Mouse (Mus musculus) heart, adult 2 months (tissue): ENCODE data around the gene Rgl1. TPM values are rescaled to one million over a fixed set of nuclear protein-coding genes. Genes with fewer than 3 reads are reported as not detected.

Experiments used
- DNase-seq, 2 experiments: peaks; one replicate each; pipeline ENCODE4 v3.0.0; 2021
- H3K27ac ChIP-seq: fragments of 200-600 bp; 2 replicates; pipeline ENCODE4 v1.8.1; 2022
- H3K27me3 ChIP-seq: fragments of 200-500 bp; 2 replicates; pipeline ENCODE4 v1.6.1; 2012; ENCODE audit warnings: mild to moderate bottlenecking, low read length, inconsistent platforms, mixed read lengths; ENCODE audit not compliant: control insufficient read depth, insufficient read depth
- H3K36me3 ChIP-seq: fragments of 200-500 bp; 2 replicates; pipeline ENCODE4 v1.6.1; 2012; ENCODE audit warnings: low read length, inconsistent platforms; ENCODE audit not compliant: control insufficient read depth, insufficient read depth
- H3K4me1 ChIP-seq: fragments of 200-500 bp; 2 replicates; pipeline ENCODE4 v1.6.1; 2011; ENCODE audit warnings: low read length; ENCODE audit not compliant: control insufficient read depth, insufficient read depth
- H3K4me3 ChIP-seq: fragments of 200-600 bp; 2 replicates; pipeline ENCODE4 v1.8.1; 2022
- H3K79me2 ChIP-seq: fragments of 200-500 bp; replicated peaks from 2 replicates; pipeline ENCODE4 v1.6.1; 2012; ENCODE audit warnings: mild to moderate bottlenecking, inconsistent platforms, low read length, moderate library complexity, mixed read lengths; ENCODE audit not compliant: control insufficient read depth, insufficient read depth
- H3K9ac ChIP-seq: fragments of 200-500 bp; 2 replicates; pipeline ENCODE4 v1.6.1; 2012; ENCODE audit warnings: low read depth, mild to moderate bottlenecking, control low read depth, inconsistent platforms, low read length, mixed read lengths
- CTCF ChIP-seq: fragments of 200-600 bp; IDR thresholded peaks from 2 replicates; pipeline ENCODE4 v1.8.1; 2022; ENCODE audit warnings: antibody characterized with exemption, mild to moderate bottlenecking, moderate library complexity
- EP300 ChIP-seq: fragments of 200-500 bp; IDR thresholded peaks from 2 replicates; pipeline ENCODE4 v1.6.1; 2011; ENCODE audit warnings: low read depth, low read length, control low read depth; ENCODE audit not compliant: insufficient read depth
- POLR2A ChIP-seq: fragments of 200-500 bp; IDR thresholded peaks from 2 replicates; pipeline ENCODE4 v1.6.1; 2011; ENCODE audit warnings: mild to moderate bottlenecking, low read depth, low read length, control low read depth; ENCODE audit not compliant: insufficient read depth
- WGBS: fragments of 180-500 bp; shearing (Covaris S2); methylation state at CpG from one replicate; pipeline ENCODE4 v1.1.7; 2018; 5-methylcytosine and 5-hydroxymethylcytosine counted together
- intact Hi-C: fragments of 180-260 bp; cut with DNase I; formaldehyde crosslinking; loops from one replicate; pipeline ENCODE4 v1.15.1; 2025
- polyA plus RNA-seq: library from polyadenylated mRNA; depleted of rRNA; stranded (reverse); fragments of >200 nt; gene quantifications from 2 replicates; pipeline ENCODE4 v1.2.3, GENCODE M21; 2012
- total RNA-seq, 2 experiments: library from RNA; stranded (reverse); gene quantifications; 2 replicates each; pipeline ENCODE4 v1.2.3; 2021

The Rgl1 gene
- total and polyA plus RNA-seq, 3 experiments = 14.9 to 33.2 (median 28.4) TPM

- intact Hi-C loops = no loop called here
- Histone ChIP-seq H3K36me3 (peaks cover 22% of the 10 kb centered on the region), H3K27me3 (no peaks in the 10 kb centered on the region), H3K27ac (peak overlapping the region; percentile 67), H3K4me3 (no peak overlapping the region), H3K4me1 (peaks cover 45% of the 10 kb centered on the region), H3K9ac (no peak overlapping the region), H3K79me2 (peaks cover 3% of the 10 kb centered on the region)
- 38% methylated on average over 8 of the region's 8 CpGs for WGBS
- TF ChIP-seq POLR2A = no peak
- TF ChIP-seq EP300 = no peak
- no peak for TF ChIP-seq CTCF
- DNase-seq = no peak
These were observed 192.6 kb downstream of the Rgl1 start for GRCm38 (mm10) chr1:152573470-152574059.

- intact Hi-C loops = no loop called here
- H3K36me3 ChIP-seq = peaks cover 20% of the 10 kb centered on the region
- 0 out of 2 replicates have a peak, but pooled peaks have one; percentile 46 for TF ChIP-seq EP300
- no peak for TF ChIP-seq CTCF
- TF ChIP-seq POLR2A = no peak
These were observed 193.2 kb downstream of the Rgl1 start for GRCm38 (mm10) chr1:152572755-152573469.

GRCm38 (mm10) chr1:152571340-152571739, 194.8 kb downstream of the Rgl1 start:
- intact Hi-C loops = no loop called here
- H3K27me3 ChIP-seq = no peaks in the 10 kb centered on the region
- H3K9ac ChIP-seq = no peak overlapping the region
- H3K36me3 ChIP-seq = peaks cover 18% of the 10 kb centered on the region
- TF ChIP-seq EP300 (no peak), CTCF (no peak), POLR2A (no peak)
- no peak overlapping the region for H3K4me3 ChIP-seq
- peaks cover 39% of the 10 kb centered on the region for H3K4me1 ChIP-seq
- 88% methylated on average over 14 of the region's 14 CpGs for WGBS
- peaks cover 4% of the 10 kb centered on the region for H3K79me2 ChIP-seq
- no peak for DNase-seq
- H3K27ac ChIP-seq = no peak overlapping the region

More at GRCm38 (mm10) chr1:152572755-152573469, 193.2 kb downstream of the Rgl1 start:
- peaks cover 1% of the 10 kb centered on the region for H3K79me2 ChIP-seq
- no peak overlapping the region for H3K9ac ChIP-seq
- H3K27ac ChIP-seq = peak overlapping the region; percentile 67
- H3K27me3 ChIP-seq = no peaks in the 10 kb centered on the region
- no peak overlapping the region for H3K4me3 ChIP-seq
- peaks cover 42% of the 10 kb centered on the region for H3K4me1 ChIP-seq
- WGBS = 25% methylated on average over 7 of the region's 7 CpGs
- DNase-seq = peak in 1 of 2 experiments; percentile 29

GRCm38 (mm10) chr1:152570681-152571080, 195.5 kb downstream of the Rgl1 start:
- H3K27ac ChIP-seq = no peak overlapping the region
- peaks cover 2% of the 10 kb centered on the region for H3K79me2 ChIP-seq
- 59% methylated on average over 9 of the region's 9 CpGs for WGBS
- H3K36me3 ChIP-seq = peaks cover 22% of the 10 kb centered on the region
- peaks cover 37% of the 10 kb centered on the region for H3K4me1 ChIP-seq
- no peak for TF ChIP-seq CTCF
- no peak for TF ChIP-seq EP300
- no peak for TF ChIP-seq POLR2A
- H3K9ac ChIP-seq = no peak overlapping the region
- intact Hi-C loops = no loop called here
- H3K27me3 ChIP-seq = no peaks in the 10 kb centered on the region
- DNase-seq = no peak
- H3K4me3 ChIP-seq = no peak overlapping the region

- peaks cover 9% of the 10 kb centered on the region for H3K36me3 ChIP-seq
- intact Hi-C loops = no loop called here
- H3K4me1 ChIP-seq = peaks cover 26% of the 10 kb centered on the region
- peaks cover 7% of the 10 kb centered on the region for H3K79me2 ChIP-seq
- WGBS = 74% methylated on average over 5 of the region's 5 CpGs
- TF ChIP-seq CTCF = no peak
- no peak for TF ChIP-seq EP300
- no peak overlapping the region for H3K4me3 ChIP-seq
- H3K9ac ChIP-seq = no peak overlapping the region
- DNase-seq = no peak
- H3K27me3 ChIP-seq = no peaks in the 10 kb centered on the region
- H3K27ac ChIP-seq = no peak overlapping the region
These were observed 202.9 kb downstream of the Rgl1 start for GRCm38 (mm10) chr1:152563282-152563681.

GRCm38 (mm10) chr1:152562877-152563276, 203.3 kb downstream of the Rgl1 start:
- H3K4me1 ChIP-seq = peaks cover 25% of the 10 kb centered on the region
- peaks cover 9% of the 10 kb centered on the region for H3K36me3 ChIP-seq
- no peak overlapping the region for H3K27ac ChIP-seq
- 61% methylated on average over 6 of the region's 6 CpGs for WGBS
- H3K79me2 ChIP-seq = peaks cover 7% of the 10 kb centered on the region
- H3K9ac ChIP-seq = no peak overlapping the region
- no peak for TF ChIP-seq EP300
- TF ChIP-seq POLR2A = no peak
- no peak for TF ChIP-seq CTCF
- no peak for DNase-seq
- H3K27me3 ChIP-seq = no peaks in the 10 kb centered on the region
- no peak overlapping the region for H3K4me3 ChIP-seq
- intact Hi-C loops = no loop called here
